Mouse (Mus musculus) heart, postnatal 36 days (tissue): ENCODE data around the gene Serinc2. TPM values are rescaled to one million over a fixed set of nuclear protein-coding genes. Genes with fewer than 3 reads are reported as not detected.

ENCODE experiments used
- DNase-seq, 2 experiments: peaks; one replicate each; pipeline ENCODE4 v3.0.0; 2021 to 2022
- intact Hi-C: fragments of 180-260 bp; cut with DNase I; formaldehyde crosslinking; loops from one replicate; pipeline ENCODE4 v1.15.1; 2025
- total RNA-seq, 2 experiments: library from RNA; stranded (reverse); gene quantifications; 2 replicates each; pipeline ENCODE4 v1.2.3; 2021

The Serinc2 gene
- total RNA-seq, 2 experiments from 2014 or later: 2.1 to 2.5 TPM

- intact Hi-C loops: no loop called here
- DNase-seq: no peak
These were observed 66.6 kb downstream of the Serinc2 start for GRCm38 (mm10) chr4:130212421-130212820.

GRCm38 (mm10) chr4:130211870-130212269, 67.1 kb downstream of the Serinc2 start:
- intact Hi-C loops: no loop called here
- no peak for DNase-seq

Other genes starting within 250 kb of the Serinc2 start
- 1 to 10 TPM; 7.4 to 8.5 TPM for gene Col16a1, start 231.4 kb downstream of the Serinc2 start, total RNA-seq
- gene Pef1, start 176.6 kb downstream of the Serinc2 start, total RNA-seq: 10 to 100 TPM; 37.5 to 37.6 TPM
- gene Hcrtr1, start 139.8 kb downstream of the Serinc2 start, total RNA-seq: not detected
- 10 to 100 TPM; 55.2 to 76.8 TPM for gene Tinagl1, start 104.1 kb downstream of the Serinc2 start, total RNA-seq
- gene Gm853, start 56.8 kb downstream of the Serinc2 start, total RNA-seq: not detected
- gene Fabp3, start 29.4 kb upstream of the Serinc2 start, total RNA-seq: 1,000 to 10,000 TPM; 6,013 to 6,518 TPM
- under 1 TPM; 0.57 to 0.89 TPM for gene Gm10570, start 29.5 kb upstream of the Serinc2 start, total RNA-seq
- gene Zcchc17, start 80.7 kb upstream of the Serinc2 start, total RNA-seq: 10 to 100 TPM; 26.7 to 28.9 TPM
- gene Snrnp40, start 80.9 kb upstream of the Serinc2 start, total RNA-seq: 10 to 100 TPM; 12.2 to 16.5 TPM